Mouse (Mus musculus) heart, embryonic 11.5 days (tissue): ENCODE data around the gene Spata2l. TPM values are rescaled to one million over a fixed set of nuclear protein-coding genes. Genes with fewer than 3 reads are reported as not detected.
"Not testable (repeated sequence)": the region's sequence is repeated elsewhere in the genome, so short reads cannot be mapped to it uniquely, and the experiment has no call there.

Source experiments
- ATAC-seq: fragments of 200-750 bp; cut with Nextera tagmentation; replicated peaks from 2 replicates; pipeline ENCODE4 v1.8.0; 2017; ENCODE audit warnings: moderate library complexity; ENCODE audit not compliant: insufficient number of reproducible peaks, low FRiP score, low TSS enrichment
- H3K27ac ChIP-seq: fragments of 300-500 bp; sonication (generic); 2 replicates; pipeline ENCODE4 v1.5.1; 2014; ENCODE audit warnings: mild to moderate bottlenecking, low read depth, low read length
- H3K27me3 ChIP-seq: fragments of 300-500 bp; sonication (generic); 2 replicates; pipeline ENCODE4 v1.6.1; 2014; ENCODE audit warnings: mild to moderate bottlenecking, low read length, mixed read lengths; ENCODE audit not compliant: control insufficient read depth, insufficient read depth
- H3K36me3 ChIP-seq: fragments of 300-500 bp; sonication (generic); 2 replicates; pipeline ENCODE4 v1.6.1; 2014; ENCODE audit warnings: mild to moderate bottlenecking, low read length, moderate library complexity, mixed read lengths; ENCODE audit not compliant: control insufficient read depth, insufficient read depth
- H3K4me1 ChIP-seq: fragments of 300-500 bp; sonication (generic); 2 replicates; pipeline ENCODE4 v1.6.1; 2014; ENCODE audit warnings: low read length; ENCODE audit not compliant: control insufficient read depth, insufficient read depth
- H3K4me2 ChIP-seq: fragments of 300-500 bp; sonication (generic); 2 replicates; pipeline ENCODE4 v1.6.1; 2014; ENCODE audit warnings: mild to moderate bottlenecking, moderate library complexity
- H3K4me3 ChIP-seq: fragments of 300-500 bp; sonication (generic); 2 replicates; pipeline ENCODE4 v1.5.1; 2014; ENCODE audit warnings: low read depth, low read length
- H3K9ac ChIP-seq: fragments of 300-500 bp; sonication (generic); 2 replicates; pipeline ENCODE4 v1.6.1; 2014; ENCODE audit warnings: mild to moderate bottlenecking, low read depth, low read length, moderate library complexity
- H3K9me3 ChIP-seq: fragments of 300-500 bp; sonication (generic); replicated peaks from 2 replicates; pipeline ENCODE4 v1.6.1; 2016; ENCODE audit warnings: low read length; ENCODE audit not compliant: control insufficient read depth
- WGBS: fragments of 180-500 bp; shearing (Covaris S2); extraction: QIAGEN DNeasy Blood & Tissue Kit; methylation state at CpG from one replicate; pipeline ENCODE4 v1.1.7; 2014; ENCODE audit not compliant: insufficient replicate concordance; 5-methylcytosine and 5-hydroxymethylcytosine counted together
- polyA plus RNA-seq: library from polyadenylated mRNA; unstranded; fragments of >200 nt; fragmentation: Nextera tagmentation; extraction: Ambion mirVana; gene quantifications from 2 replicates; pipeline ENCODE4 v1.2.1, GENCODE M21; 2014

Spata2l gene
- polyA plus RNA-seq, result 1.6 TPM in 2 replicates

- WGBS, result 2% methylated on average over 57 of the region's 57 CpGs
- peak within 1 kb of the TSS; percentile 80 for H3K4me2 ChIP-seq
- H3K4me3 ChIP-seq, result peak within 1 kb of the TSS; percentile 50
- peaks cover 31% of the 10 kb centered on the region for H3K27me3 ChIP-seq
- H3K27ac ChIP-seq, result no peak within 1 kb of the TSS
- H3K9me3 ChIP-seq, result no peaks in the 10 kb centered on the region
- peak within 1 kb of the TSS; percentile 56 for H3K9ac ChIP-seq
- ATAC-seq, result peak; percentile 78
- H3K4me1 ChIP-seq, result peaks cover 7% of the 10 kb centered on the region; the same call in 1 of the 2 replicates
- H3K36me3 ChIP-seq, result no peaks in the 10 kb centered on the region
Measured at GRCm38 (mm10) chr8:123235520-123236497, at the start of gene Spata2l. Gene Spata2l, minus strand, starts transcription at chr8:123236233.

- H3K36me3 ChIP-seq, result peaks cover 17% of the 10 kb centered on the region; the same call in 1 of the 2 replicates
- H3K4me3 ChIP-seq, result no peak overlapping the region
- 0 out of 2 replicates have a peak overlapping the region, but pooled peaks have one; percentile 28 for H3K9ac ChIP-seq
- WGBS, result 49% methylated on average over 5 of the region's 5 CpGs
- no peaks in the 10 kb centered on the region for H3K9me3 ChIP-seq
- H3K4me2 ChIP-seq, result no peak overlapping the region
- no peaks in the 10 kb centered on the region for H3K27me3 ChIP-seq
- H3K4me1 ChIP-seq, result peaks cover 3% of the 10 kb centered on the region; the same call in 1 of the 2 replicates
- ATAC-seq, result no peak
- H3K27ac ChIP-seq, result no peak overlapping the region
Measured at GRCm38 (mm10) chr8:123284493-123284892, 48.5 kb upstream of the Spata2l start.

- no peak for ATAC-seq
- Histone ChIP-seq H3K27me3 (no peaks in the 10 kb centered on the region), H3K9me3 (no peaks in the 10 kb centered on the region), H3K9ac (0 out of 2 replicates have a peak overlapping the region, but pooled peaks have one; percentile 28), H3K4me1 (peaks cover 3% of the 10 kb centered on the region; the same call in 1 of the 2 replicates), H3K4me2 (no peak overlapping the region), H3K36me3 (peaks cover 16% of the 10 kb centered on the region; the same call in 1 of the 2 replicates), H3K27ac (no peak overlapping the region), H3K4me3 (no peak overlapping the region)
- 80% methylated on average over 7 of the region's 7 CpGs for WGBS
Measured at GRCm38 (mm10) chr8:123283991-123284390, 48.0 kb upstream of the Spata2l start.

GRCm38 (mm10) chr8:123282994-123283393, 47.0 kb upstream of the Spata2l start:
- whole genome bisulfite sequencing, result 91% methylated on average over 5 of the region's 6 CpGs
- H3K9ac ChIP-seq, H3K27ac ChIP-seq, H3K4me1 ChIP-seq, ATAC-seq, H3K27me3 ChIP-seq, H3K4me2 ChIP-seq, H3K4me3 ChIP-seq, H3K9me3 ChIP-seq: not testable (repeated sequence)
- H3K36me3 ChIP-seq, result peaks cover 14% of the 10 kb centered on the region; the same call in 1 of the 2 replicates

- H3K4me2 ChIP-seq, result no peak overlapping the region
- no peak for ATAC-seq
Measured at GRCm38 (mm10) chr8:123280302-123281094, 44.5 kb upstream of the Spata2l start.

GRCm38 (mm10) chr8:123279828-123280227, 43.8 kb upstream of the Spata2l start:
- Histone ChIP-seq H3K4me3 (no peak overlapping the region), H3K27me3 (no peaks in the 10 kb centered on the region), H3K9me3 (no peaks in the 10 kb centered on the region), H3K4me2 (no peak overlapping the region), H3K4me1 (peaks cover 2% of the 10 kb centered on the region; the same call in 1 of the 2 replicates), H3K9ac (no peak overlapping the region), H3K36me3 (peaks cover 12% of the 10 kb centered on the region; the same call in 1 of the 2 replicates), H3K27ac (no peak overlapping the region)
- no peak for ATAC-seq
- WGBS, result 92% methylated on average over 4 of the region's 4 CpGs

More at GRCm38 (mm10) chr8:123280302-123281094, 44.5 kb upstream of the Spata2l start:
- Histone ChIP-seq H3K9ac (no peak overlapping the region), H3K36me3 (peaks cover 12% of the 10 kb centered on the region; the same call in 1 of the 2 replicates), H3K27me3 (no peaks in the 10 kb centered on the region), H3K9me3 (no peaks in the 10 kb centered on the region), H3K4me3 (no peak overlapping the region), H3K4me1 (peaks cover 3% of the 10 kb centered on the region; the same call in 1 of the 2 replicates), H3K27ac (no peak overlapping the region)
- WGBS, result 83% methylated on average over 13 of the region's 13 CpGs

GRCm38 (mm10) chr8:123278445-123278844, 42.4 kb upstream of the Spata2l start:
- Histone ChIP-seq H3K4me1 (no peaks in the 10 kb centered on the region), H3K9ac (no peak overlapping the region), H3K4me3 (no peak overlapping the region), H3K36me3 (peaks cover 15% of the 10 kb centered on the region; the same call in 1 of the 2 replicates), H3K4me2 (no peak overlapping the region), H3K9me3 (no peaks in the 10 kb centered on the region), H3K27me3 (no peaks in the 10 kb centered on the region), H3K27ac (no peak overlapping the region)
- WGBS, result 65% methylated on average over 7 of the region's 7 CpGs
- ATAC-seq, result no peak

- Histone ChIP-seq H3K27me3 (no peaks in the 10 kb centered on the region), H3K9me3 (no peaks in the 10 kb centered on the region), H3K4me3 (no peak overlapping the region), H3K27ac (no peak overlapping the region), H3K4me1 (no peaks in the 10 kb centered on the region), H3K9ac (no peak overlapping the region), H3K4me2 (no peak overlapping the region), H3K36me3 (peaks cover 10% of the 10 kb centered on the region)
- no peak for ATAC-seq
- WGBS, result 92% methylated on average over 12 of the region's 12 CpGs
Measured at GRCm38 (mm10) chr8:123275096-123275495, 39.1 kb upstream of the Spata2l start.
